Mouse (Mus musculus) heart, embryonic 15.5 days (tissue): ENCODE data around the gene Tspyl1. TPM values are rescaled to one million over a fixed set of nuclear protein-coding genes. Genes with fewer than 3 reads are reported as not detected.

ENCODE experiments used
- ATAC-seq: fragments of 200-750 bp; cut with Nextera tagmentation; replicated peaks from 2 replicates; pipeline ENCODE4 v1.8.0; 2017; ENCODE audit warnings: low read depth, moderate TSS enrichment; ENCODE audit not compliant: insufficient number of reproducible peaks, insufficient read depth, low FRiP score
- H3K27ac ChIP-seq: fragments of 300-500 bp; sonication (generic); 2 replicates; pipeline ENCODE4 v1.5.1; 2015; ENCODE audit warnings: mild to moderate bottlenecking, inconsistent platforms
- H3K27me3 ChIP-seq: fragments of 300-500 bp; sonication (generic); 2 replicates; pipeline ENCODE4 v1.6.1; 2015; ENCODE audit warnings: inconsistent platforms
- H3K36me3 ChIP-seq: fragments of 300-500 bp; sonication (generic); 2 replicates; pipeline ENCODE4 v1.6.1; 2015; ENCODE audit warnings: mild to moderate bottlenecking, inconsistent platforms
- H3K4me1 ChIP-seq: fragments of 300-500 bp; sonication (generic); replicated peaks from 2 replicates; pipeline ENCODE4 v1.6.1; 2015; ENCODE audit warnings: inconsistent platforms
- H3K4me2 ChIP-seq: fragments of 300-500 bp; sonication (generic); 2 replicates; pipeline ENCODE4 v1.6.1; 2015; ENCODE audit warnings: inconsistent platforms, mild to moderate bottlenecking, moderate library complexity
- H3K4me3 ChIP-seq: fragments of 300-500 bp; sonication (generic); 2 replicates; pipeline ENCODE4 v1.5.1; 2015; ENCODE audit warnings: mild to moderate bottlenecking, inconsistent platforms
- H3K9ac ChIP-seq: fragments of 300-500 bp; sonication (generic); 2 replicates; pipeline ENCODE4 v1.6.1; 2015; ENCODE audit warnings: mild to moderate bottlenecking, inconsistent platforms
- H3K9me3 ChIP-seq: fragments of 300-500 bp; sonication (generic); replicated peaks from 2 replicates; pipeline ENCODE4 v1.6.1; 2016; ENCODE audit warnings: inconsistent platforms
- WGBS: fragments of 180-500 bp; shearing (Covaris S2); methylation state at CpG from one replicate; pipeline ENCODE4 v1.1.7; 2015; ENCODE audit warnings: mixed read lengths; 5-methylcytosine and 5-hydroxymethylcytosine counted together
- polyA plus RNA-seq: library from polyadenylated mRNA; unstranded; fragments of >200 nt; fragmentation: Nextera tagmentation; extraction: Ambion mirVana; gene quantifications from 2 replicates; pipeline ENCODE4 v1.2.1, GENCODE M21; 2015

Tspyl1 gene
- polyA plus RNA-seq, 1 experiment from 2014 or later, result 72.5 TPM

- Histone ChIP-seq H3K4me1 (peaks cover 8% of the 10 kb centered on the region; the same call in 1 of the 2 replicates), H3K9me3 (no peaks in the 10 kb centered on the region), H3K27ac (no peak overlapping the region), H3K27me3 (no peaks in the 10 kb centered on the region), H3K36me3 (no peaks in the 10 kb centered on the region), H3K4me2 (no peak overlapping the region), H3K4me3 (no peak overlapping the region), H3K9ac (no peak overlapping the region)
- no peak for ATAC-seq
- WGBS, result 64% methylated on average over 5 of the region's 5 CpGs
These were observed 14.5 kb upstream of the Tspyl1 start for GRCm38 (mm10) chr10:34267312-34268070.

GRCm38 (mm10) chr10:34271681-34272080, 10.3 kb upstream of the Tspyl1 start:
- no peak overlapping the region for H3K4me3 ChIP-seq
- peaks cover 8% of the 10 kb centered on the region; the same call in 1 of the 2 replicates for H3K4me1 ChIP-seq
- no peaks in the 10 kb centered on the region for H3K27me3 ChIP-seq
- 31% methylated on average over 7 of the region's 7 CpGs for WGBS
- 0 out of 2 replicates have a peak overlapping the region, but pooled peaks have one; percentile 11 for H3K4me2 ChIP-seq
- no peaks in the 10 kb centered on the region for H3K9me3 ChIP-seq
- H3K9ac ChIP-seq, result no peak overlapping the region
- ATAC-seq, result peak; percentile 69
- H3K36me3 ChIP-seq, result no peaks in the 10 kb centered on the region
- H3K27ac ChIP-seq, result peak overlapping the region; percentile 45

GRCm38 (mm10) chr10:34280591-34281175, 1.3 kb upstream of the Tspyl1 start:
- 20% methylated on average over 13 of the region's 13 CpGs for WGBS
- peak overlapping the region; percentile 49; the same call in 1 of the 2 replicates for H3K9ac ChIP-seq
- ATAC-seq, result no peak

GRCm38 (mm10) chr10:34281211-34281961, 604 bp upstream of the Tspyl1 start:
- Histone ChIP-seq H3K36me3 (no peaks in the 10 kb centered on the region), H3K27ac (peak overlapping the region; percentile 85), H3K9ac (peak overlapping the region; percentile 57), H3K9me3 (no peaks in the 10 kb centered on the region), H3K4me2 (peak overlapping the region; percentile 80), H3K4me1 (peaks cover 22% of the 10 kb centered on the region), H3K27me3 (no peaks in the 10 kb centered on the region), H3K4me3 (peak overlapping the region; percentile 86)
- 13% methylated on average over 14 of the region's 14 CpGs for WGBS
- peak; percentile 12; the same call in 1 of the 2 replicates for ATAC-seq

More at GRCm38 (mm10) chr10:34280591-34281175, 1.3 kb upstream of the Tspyl1 start:
- Histone ChIP-seq H3K4me3 (peak overlapping the region; percentile 37), H3K27me3 (no peaks in the 10 kb centered on the region), H3K27ac (no peak overlapping the region; the same call in 1 of the 2 replicates), H3K4me1 (peaks cover 22% of the 10 kb centered on the region), H3K4me2 (peak overlapping the region; percentile 80), H3K36me3 (no peaks in the 10 kb centered on the region), H3K9me3 (no peaks in the 10 kb centered on the region)

- Histone ChIP-seq H3K4me1 (peaks cover 22% of the 10 kb centered on the region), H3K9me3 (no peaks in the 10 kb centered on the region), H3K27ac (peak overlapping the region; percentile 85), H3K4me3 (peak overlapping the region; percentile 86), H3K9ac (peak overlapping the region; percentile 93), H3K36me3 (no peaks in the 10 kb centered on the region), H3K27me3 (no peaks in the 10 kb centered on the region), H3K4me2 (peak overlapping the region; percentile 80)
- 3% methylated on average over 46 of the region's 47 CpGs for WGBS
- ATAC-seq, result peak; percentile 51
These were observed 639 bp downstream of the Tspyl1 start for GRCm38 (mm10) chr10:34282420-34283238.

GRCm38 (mm10) chr10:34296911-34297298, 14.9 kb downstream of the Tspyl1 start:
- no peak overlapping the region for H3K27ac ChIP-seq
- no peak for ATAC-seq
- WGBS, result 4% methylated on average over 13 of the region's 13 CpGs

GRCm38 (mm10) chr10:34297299-34297979, 15.4 kb downstream of the Tspyl1 start, which contains the start of gene Tspyl4:
Gene Tspyl4, plus strand, starts transcription at chr10:34297442.
- Histone ChIP-seq H3K36me3 (no peaks in the 10 kb centered on the region), H3K4me3 (peak within 1 kb of the TSS; percentile 86), H3K4me2 (peak within 1 kb of the TSS; percentile 93), H3K27ac (peak within 1 kb of the TSS; percentile 81), H3K4me1 (peaks cover 38% of the 10 kb centered on the region), H3K9me3 (no peaks in the 10 kb centered on the region), H3K9ac (peak within 1 kb of the TSS; percentile 72), H3K27me3 (no peaks in the 10 kb centered on the region)
- under 1% methylated on average over 38 of the region's 38 CpGs for WGBS
- peak; percentile 92 for ATAC-seq

More at GRCm38 (mm10) chr10:34296911-34297298, 14.9 kb downstream of the Tspyl1 start:
- H3K4me3 ChIP-seq, result peak overlapping the region; percentile 86
- no peaks in the 10 kb centered on the region for H3K27me3 ChIP-seq
- peak overlapping the region; percentile 93 for H3K4me2 ChIP-seq
- peaks cover 38% of the 10 kb centered on the region for H3K4me1 ChIP-seq
- peak overlapping the region; percentile 58 for H3K9ac ChIP-seq
- H3K9me3 ChIP-seq, result no peaks in the 10 kb centered on the region
- no peaks in the 10 kb centered on the region for H3K36me3 ChIP-seq

- peak overlapping the region; percentile 72 for H3K9ac ChIP-seq
- WGBS, result 44% methylated on average over 25 of the region's 25 CpGs
- H3K4me1 ChIP-seq, result peaks cover 42% of the 10 kb centered on the region
- no peaks in the 10 kb centered on the region for H3K27me3 ChIP-seq
- H3K9me3 ChIP-seq, result no peaks in the 10 kb centered on the region
- peak overlapping the region; percentile 81 for H3K27ac ChIP-seq
- peak overlapping the region; percentile 93 for H3K4me2 ChIP-seq
- peak overlapping the region; percentile 86 for H3K4me3 ChIP-seq
- no peaks in the 10 kb centered on the region for H3K36me3 ChIP-seq
- no peak for ATAC-seq
These were observed 16.2 kb downstream of the Tspyl1 start for GRCm38 (mm10) chr10:34297980-34298753.

GRCm38 (mm10) chr10:34300368-34300767, 18.4 kb downstream of the Tspyl1 start:
- Histone ChIP-seq H3K9me3 (no peaks in the 10 kb centered on the region), H3K27ac (peak overlapping the region; percentile 52), H3K9ac (no peak overlapping the region), H3K36me3 (no peaks in the 10 kb centered on the region), H3K4me3 (peak overlapping the region; percentile 86), H3K27me3 (no peaks in the 10 kb centered on the region), H3K4me2 (peak overlapping the region; percentile 93), H3K4me1 (peaks cover 43% of the 10 kb centered on the region)
- WGBS, result 20% methylated on average over 5 of the region's 5 CpGs
- no peak for ATAC-seq
